Mouse (Mus musculus) MN1 (cell line): ENCODE measurements around the gene Gm21887.
A peak's percentile ranks its signal among the peaks of the same experiment; 100 is the strongest.
"Not testable (repeated sequence)": the region's sequence is repeated elsewhere in the genome, so short reads cannot be mapped to it uniquely, and the experiment has no call there.

Experiments
- DNase-seq: peaks from one replicate; pipeline ENCODE4 v3.0.0-alpha.2; 2016; ENCODE audit warnings: low spot score

Gm21887 gene

DNA sequence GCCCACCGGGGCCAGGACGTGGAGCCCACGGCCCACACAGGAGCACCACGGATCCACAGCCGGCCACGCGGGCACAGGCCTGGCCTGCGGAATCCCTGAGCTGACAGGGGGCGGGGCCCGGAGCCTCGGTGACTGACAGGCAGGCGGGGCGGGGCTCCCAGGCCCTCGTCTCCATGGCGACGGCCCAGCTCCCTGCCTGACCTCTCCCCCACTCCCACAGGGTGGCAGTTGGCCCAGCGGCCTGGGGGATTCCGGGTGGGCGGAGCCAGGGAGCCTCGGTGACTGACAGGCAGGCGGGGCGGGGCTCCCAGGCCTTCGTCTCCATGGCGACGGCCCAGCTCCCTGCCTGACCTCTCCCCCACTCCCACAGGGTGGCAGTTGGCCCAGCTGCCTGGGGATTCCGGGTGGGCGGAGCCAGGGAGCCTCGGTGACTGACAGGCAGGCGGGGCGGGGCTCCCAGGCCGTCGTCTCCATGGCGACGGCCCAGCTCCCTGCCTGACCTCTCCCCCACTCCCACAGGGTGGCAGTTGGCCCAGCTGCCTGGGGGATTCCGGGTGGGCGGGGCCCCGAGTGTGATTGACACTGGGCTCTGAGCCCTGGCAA is 11.5 kb upstream of the Gm21887 start:
- DNase-seq = peak; percentile 96

DNA sequence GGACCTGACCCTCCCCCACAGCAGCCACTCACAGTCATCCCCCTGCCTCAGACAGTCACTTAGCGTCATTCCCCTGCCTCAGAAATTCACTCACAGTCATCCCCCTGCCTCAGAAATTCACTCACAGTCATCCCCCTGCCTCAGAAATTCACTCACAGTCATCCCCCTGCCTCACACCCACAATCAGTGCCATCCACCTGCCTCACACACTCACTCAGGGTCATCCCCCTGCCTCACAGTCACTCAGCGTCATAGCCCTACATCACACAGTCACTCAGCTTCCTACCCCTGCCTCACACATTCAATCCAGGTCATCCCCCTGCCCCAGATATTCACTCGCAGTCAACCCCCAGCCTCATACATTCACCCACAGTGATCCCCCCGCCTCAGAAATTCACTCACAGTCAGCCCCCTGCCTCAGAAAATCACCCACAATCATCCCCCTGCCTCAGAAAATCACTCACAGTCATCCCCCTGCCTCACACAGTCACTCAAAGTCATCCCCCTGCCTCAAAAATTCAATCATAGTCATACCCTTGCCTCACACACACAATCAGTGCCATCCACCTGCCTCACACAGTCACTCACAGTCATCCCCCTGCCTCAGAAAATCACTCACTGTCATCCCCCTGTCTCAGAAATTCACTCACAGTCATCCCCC is 10.8 kb upstream of the Gm21887 start:
- DNase-seq = not testable (repeated sequence)

DNA sequence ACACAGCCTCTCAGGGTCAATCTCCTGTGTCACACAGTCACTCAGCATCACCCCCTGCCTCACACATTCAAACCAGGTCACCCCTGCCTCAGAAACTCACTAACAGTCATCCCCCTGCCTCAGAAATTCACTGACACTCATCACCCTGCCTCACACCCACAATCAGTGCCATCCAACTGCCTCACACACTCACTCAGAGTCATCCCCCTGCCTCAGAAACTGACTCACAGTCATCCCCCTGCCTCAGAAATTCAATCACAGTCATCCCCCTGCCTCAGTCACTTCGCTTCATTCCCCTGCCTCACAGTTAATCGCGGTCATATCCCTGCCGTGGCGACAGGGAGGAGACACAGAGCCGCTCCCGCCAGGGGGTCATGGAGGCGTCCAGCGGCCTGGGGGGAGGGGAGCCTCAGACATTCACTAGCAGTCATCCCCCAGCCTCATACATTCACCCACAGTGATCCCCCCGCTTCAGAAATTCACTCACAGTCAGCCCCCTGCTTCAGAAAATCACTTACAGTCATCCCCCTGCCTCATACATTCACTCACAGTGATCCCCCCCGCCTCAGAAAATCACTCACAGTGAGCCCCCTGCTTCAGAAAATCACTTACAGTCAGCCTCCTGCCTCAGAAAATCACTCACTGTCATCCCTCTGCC is 10.1 kb upstream of the Gm21887 start:
- DNase-seq = peak; percentile 47

DNA sequence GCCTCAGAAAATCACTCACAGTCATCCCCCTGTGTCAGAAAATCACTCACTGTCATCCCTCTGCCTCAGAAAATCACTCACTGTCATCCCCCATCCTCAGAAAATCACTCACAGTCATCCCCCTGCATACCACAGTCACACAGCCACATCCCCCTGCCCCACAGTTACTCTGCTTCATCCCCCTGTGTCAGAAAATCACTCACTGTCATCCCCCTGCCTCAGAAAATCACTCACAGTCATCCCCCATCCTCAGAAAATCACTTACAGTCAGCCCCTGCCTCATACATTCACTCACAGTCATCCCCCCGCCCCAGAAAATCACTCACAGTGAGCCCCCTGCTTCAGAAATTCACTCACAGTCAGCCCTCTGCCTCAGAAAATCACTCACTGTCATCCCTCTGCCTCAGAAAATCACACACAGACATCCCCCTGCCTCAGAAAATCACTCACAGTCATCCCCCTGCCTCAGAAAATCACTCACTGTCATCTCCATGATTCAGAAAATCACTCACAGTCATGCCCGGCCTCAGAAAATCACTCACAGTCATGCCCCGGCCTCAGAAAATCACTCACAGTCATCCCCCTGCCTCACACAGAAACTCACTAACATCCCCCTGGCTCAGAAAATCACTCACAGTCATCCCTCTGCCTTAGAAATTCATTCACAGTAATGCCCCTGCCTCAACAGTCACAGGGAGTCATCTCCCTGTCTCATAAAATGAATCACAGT is 9.4 kb upstream of the Gm21887 start:
- not testable (repeated sequence) for DNase-seq

DNA sequence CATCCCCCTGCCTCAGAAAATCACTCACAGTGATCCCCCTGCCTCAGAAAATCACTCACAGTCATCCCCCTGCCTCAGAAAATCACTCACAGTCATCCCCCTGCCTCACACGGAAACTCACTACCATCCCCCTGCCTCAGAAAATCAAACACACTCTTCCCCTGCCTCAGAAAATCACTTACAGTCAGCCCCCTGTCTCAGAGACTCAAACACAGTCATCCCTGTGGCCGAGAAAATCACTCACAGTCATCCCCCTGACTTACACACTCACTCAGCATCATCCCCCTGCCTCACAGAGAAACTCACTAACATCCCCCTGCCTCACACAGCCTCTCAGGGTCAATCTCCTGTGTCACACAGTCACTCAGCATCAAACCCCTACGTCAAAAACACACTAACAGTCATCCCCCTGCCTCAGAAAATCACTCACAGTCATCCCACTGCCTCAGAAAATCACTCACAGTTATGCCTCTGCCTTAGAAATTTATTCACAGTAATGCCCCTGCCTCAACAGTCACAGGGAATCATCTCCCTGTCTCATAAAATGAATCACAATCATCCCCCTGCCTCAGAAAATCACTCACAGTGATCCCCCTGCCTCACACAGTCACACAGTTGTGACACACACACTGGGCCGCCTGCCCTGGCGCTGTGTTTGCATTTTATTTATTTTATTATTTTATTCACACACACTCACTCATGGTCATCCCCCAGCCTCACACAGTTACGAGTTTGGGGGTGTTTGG is 8.6 kb upstream of the Gm21887 start:
- not testable (repeated sequence) for DNase-seq

DNA sequence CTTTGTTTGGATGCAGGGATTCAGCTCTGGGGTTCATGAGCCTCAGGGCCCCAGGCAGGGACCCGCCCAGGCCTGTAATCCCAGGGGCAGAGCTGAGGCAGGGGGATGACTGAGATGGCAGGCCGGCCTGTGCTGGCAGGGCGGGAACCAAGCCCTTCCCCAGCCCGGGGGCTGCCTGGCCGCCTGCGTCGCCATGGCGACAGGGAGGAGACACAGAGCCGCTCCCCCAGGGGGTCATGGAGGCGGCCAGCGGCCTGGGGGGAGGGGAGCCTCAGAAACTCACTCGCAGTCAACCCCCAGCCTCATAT is 8.1 kb upstream of the Gm21887 start:
- not testable (repeated sequence) for DNase-seq

DNA sequence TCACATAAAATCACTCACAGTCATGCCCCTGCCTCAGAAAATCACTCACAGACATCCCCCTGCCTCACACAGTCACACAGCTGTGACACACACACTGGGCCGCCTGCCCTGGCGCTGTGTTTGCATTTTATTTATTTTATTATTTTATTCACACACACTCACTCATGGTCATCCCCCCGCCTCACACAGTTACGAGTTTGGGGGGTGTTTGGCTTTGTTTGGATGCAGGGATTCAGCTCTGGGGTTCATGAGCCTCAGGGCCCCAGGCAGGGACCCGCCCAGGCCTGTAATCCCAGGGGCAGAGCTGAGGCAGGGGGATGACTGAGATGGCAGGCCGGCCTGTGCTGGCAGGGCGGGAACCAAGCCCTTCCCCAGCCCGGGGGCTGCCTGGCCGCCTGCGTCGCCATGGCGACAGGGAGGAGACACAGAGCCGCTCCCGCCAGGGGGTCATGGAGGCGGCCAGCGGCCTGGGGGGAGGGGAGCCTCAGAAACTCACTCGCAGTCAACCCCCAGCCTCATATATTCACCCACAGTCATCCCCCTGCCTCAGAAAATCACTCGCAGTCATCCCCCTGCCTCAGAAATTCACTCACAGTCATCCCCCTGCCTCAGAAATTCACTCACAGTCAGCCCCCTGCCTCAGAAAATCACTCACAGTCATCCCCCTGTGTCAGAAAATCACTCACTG is 6.8 kb upstream of the Gm21887 start:
- not testable (repeated sequence) for DNase-seq

DNA sequence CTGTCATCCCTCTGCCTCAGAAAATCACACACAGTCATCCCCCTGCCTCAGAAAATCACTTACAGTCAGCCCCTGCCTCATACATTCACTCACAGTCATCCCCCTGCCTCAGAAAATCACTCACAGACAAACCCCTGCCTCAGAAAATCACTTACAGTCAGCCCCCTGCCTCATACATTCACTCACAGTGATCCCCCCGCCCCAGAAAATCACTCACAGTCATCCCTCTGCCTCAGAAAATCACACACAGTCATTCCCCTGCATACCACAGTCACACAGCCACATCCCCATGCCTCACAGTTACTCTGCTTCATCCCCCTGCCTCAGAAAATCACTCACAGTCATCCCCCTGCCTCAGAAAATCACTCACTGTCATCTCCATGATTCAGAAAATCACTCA is 5.9 kb upstream of the Gm21887 start:
- DNase-seq = not testable (repeated sequence)

DNA sequence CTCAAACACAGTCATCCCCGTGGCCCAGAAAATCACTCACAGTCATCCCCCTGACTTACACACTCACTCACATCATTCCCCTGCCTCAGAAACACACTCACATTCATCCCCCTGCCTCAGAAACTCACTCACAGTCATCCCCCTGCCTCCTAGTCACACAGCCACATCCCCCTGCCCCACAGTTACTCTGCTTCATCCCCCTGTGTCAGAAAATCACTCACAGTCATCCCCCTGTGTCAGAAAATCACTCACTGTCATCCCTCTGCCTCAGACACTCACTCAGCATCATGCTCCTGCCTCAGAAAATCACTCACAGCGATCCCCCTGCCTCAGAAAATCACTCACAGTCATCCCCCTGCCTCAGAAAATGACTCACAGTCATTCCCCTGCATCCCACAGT is 5.2 kb upstream of the Gm21887 start:
- DNase-seq = not testable (repeated sequence)

DNA sequence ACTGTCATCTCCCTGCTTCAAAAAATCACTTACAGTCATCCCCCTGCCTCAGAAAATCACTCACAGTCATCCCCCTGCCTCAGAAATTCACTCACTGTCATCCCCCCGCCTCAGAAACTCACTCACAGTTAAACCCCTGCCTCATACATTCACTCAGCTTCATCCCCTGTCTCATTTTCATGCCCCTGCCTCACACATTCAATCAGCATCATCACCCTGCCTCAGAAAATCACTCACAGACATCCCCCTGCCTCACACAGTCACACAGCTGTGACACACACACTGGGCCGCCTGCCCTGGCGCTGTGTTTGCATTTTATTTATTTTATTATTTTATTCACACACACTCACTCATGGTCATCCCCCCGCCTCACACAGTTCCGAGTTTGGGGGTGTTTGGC is 4.7 kb upstream of the Gm21887 start:
- not testable (repeated sequence) for DNase-seq

DNA sequence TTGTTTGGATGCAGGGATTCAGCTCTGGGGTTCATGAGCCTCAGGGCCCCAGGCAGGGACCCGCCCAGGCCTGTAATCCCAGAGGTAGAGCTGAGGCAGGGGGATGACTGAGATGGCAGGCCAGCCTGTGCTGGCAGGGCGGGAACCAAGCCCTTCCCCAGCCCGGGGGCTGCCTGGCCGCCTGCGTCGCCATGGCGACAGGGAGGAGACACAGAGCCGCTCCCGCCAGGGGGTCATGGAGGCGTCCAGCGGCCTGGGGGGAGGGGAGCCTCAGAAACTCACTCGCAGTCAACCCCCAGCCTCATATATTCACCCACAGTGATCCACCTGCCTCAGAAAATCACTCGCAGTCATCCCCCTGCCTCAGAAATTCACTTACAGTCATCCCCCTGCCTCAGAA is 4.3 kb upstream of the Gm21887 start:
- DNase-seq = not testable (repeated sequence)

DNA sequence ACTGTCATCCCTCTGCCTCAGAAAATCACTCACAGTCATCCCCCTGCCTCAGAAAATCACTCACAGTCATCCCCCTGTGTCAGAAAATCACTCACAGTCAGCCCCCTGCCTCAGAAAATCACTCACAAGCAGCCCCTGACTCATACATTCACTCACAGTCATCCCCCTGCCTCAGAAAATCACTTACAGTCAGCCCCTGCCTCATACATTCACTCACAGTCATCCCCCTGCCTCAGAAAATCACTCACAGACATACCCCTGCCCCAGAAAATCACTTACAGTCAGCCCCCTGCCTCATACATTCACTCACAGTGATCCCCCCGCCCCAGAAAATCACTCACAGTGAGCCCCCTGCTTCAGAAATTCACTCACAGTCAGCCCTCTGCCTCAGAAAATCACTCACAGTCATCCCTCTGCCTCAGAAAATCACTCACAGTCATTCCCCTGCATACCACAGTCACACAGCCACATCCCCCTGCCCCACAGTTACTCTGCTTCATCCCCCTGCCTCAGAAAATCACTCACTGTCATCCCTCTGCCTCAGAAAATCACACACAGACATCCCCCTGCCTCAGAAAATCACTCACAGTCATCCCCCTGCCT is 3.7 kb upstream of the Gm21887 start:
- not testable (repeated sequence) for DNase-seq

DNA sequence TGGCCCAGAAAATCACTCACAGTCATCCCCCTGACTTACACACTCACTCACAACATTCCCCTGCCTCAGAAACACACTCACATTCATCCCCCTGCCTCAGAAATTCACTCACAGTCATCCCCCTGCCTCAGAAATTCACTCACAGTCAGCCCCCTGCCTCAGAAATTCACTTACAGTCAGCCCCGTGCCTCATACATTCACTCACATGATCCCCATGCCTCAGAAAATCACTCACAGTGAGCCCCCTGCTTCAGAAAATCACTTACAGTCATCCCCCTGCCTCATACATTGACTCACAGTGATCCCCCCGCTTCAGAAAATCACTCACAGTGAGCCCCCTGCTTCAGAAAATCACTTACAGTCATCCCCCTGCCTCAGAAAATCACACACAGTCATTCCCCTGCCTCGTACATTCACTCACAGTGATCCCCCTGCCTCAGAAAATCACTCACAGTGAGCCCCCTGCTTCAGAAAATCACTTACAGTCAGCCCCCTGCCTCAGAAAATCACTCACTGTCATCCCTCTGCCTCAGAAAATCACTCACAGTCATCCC is 2.7 kb upstream of the Gm21887 start:
- DNase-seq = not testable (repeated sequence)

DNA sequence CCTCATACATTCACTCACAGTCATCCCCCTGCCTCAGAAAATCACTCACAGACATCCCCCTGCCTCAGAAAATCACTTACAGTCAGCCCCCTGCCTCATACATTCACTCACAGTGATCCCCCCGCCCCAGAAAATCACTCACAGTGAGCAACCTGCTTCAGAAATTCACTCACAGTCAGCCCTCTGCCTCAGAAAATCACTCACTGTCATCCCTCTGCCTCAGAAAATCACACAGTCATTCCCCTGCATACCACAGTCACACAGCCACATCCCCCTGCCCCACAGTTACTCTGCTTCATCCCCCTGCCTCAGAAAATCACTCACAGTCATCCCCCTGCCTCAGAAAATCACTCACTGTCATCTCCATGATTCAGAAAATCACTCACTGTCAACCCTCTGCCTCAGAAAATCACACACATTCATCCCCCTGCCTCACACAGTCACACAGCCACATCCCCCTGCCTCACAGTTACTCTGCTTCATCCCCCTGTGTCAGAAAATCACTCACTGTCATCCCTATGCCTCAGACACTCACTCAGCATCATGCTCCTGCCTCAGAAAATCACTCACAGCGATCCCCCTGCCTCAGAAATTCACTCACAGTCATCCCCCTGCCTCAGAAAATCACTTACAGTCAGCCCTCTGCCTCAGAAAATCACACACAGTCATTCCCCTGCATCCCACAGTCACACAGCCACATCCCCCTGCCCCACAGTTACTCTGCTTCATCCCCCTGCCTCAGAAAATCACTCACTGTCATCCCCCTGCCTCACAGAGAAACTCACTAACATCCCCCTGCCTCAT is 1.9 kb upstream of the Gm21887 start:
- not testable (repeated sequence) for DNase-seq

DNA sequence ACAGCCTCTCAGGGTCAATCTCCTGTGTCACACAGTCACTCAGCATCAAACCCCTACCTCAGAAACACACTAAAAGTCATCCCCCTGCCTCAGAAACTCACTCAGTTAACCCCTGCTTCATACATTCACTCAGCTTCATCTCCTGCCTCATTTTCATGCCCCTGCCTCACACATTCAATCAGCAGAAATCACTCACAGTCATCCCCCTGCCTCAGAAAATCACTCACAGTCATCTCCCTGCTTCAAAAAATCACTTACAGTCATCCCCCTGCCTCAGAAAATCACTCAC is 1.3 kb upstream of the Gm21887 start:
- not testable (repeated sequence) for DNase-seq

DNA sequence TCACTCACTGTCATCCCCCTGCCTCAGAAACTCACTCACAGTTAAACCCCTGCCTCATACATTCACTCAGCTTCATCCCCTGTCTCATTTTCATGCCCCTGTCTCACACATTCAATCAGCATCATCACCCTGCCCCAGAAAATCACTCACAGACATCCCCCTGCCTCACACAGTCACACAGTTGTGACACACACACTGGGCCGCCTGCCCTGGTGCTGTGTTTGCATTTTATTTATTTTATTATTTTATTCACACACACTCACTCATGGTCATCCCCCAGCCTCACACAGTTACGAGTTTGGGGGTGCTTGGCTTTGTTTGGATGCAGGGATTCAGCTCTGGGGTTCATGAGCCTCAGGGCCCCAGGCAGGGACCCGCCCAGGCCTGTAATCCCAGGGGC is 875 bp upstream of the Gm21887 start:
- not testable (repeated sequence) for DNase-seq

DNA sequence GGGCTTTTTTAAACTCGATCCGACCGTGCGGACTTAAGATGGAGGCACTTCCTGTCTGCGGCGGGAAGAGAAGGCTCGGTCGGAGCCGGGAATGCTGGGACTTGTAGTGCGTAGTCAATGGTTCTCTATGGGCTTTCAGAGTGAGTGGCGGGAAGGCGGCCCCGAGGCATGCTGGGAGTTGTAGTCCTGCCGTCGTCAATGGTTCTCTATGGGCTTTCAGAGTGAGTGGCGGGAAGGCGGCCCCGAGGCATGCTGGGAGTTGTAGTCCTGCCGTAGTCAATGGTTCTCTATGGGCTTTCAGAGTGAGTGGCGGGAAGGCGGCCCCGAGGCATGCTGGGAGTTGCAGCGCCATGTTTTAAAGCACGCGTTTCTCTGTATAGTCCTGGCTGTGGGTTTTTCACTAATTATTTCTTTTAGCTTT is 352 bp downstream of the Gm21887 start:
- peak; percentile 98 for DNase-seq

DNA sequence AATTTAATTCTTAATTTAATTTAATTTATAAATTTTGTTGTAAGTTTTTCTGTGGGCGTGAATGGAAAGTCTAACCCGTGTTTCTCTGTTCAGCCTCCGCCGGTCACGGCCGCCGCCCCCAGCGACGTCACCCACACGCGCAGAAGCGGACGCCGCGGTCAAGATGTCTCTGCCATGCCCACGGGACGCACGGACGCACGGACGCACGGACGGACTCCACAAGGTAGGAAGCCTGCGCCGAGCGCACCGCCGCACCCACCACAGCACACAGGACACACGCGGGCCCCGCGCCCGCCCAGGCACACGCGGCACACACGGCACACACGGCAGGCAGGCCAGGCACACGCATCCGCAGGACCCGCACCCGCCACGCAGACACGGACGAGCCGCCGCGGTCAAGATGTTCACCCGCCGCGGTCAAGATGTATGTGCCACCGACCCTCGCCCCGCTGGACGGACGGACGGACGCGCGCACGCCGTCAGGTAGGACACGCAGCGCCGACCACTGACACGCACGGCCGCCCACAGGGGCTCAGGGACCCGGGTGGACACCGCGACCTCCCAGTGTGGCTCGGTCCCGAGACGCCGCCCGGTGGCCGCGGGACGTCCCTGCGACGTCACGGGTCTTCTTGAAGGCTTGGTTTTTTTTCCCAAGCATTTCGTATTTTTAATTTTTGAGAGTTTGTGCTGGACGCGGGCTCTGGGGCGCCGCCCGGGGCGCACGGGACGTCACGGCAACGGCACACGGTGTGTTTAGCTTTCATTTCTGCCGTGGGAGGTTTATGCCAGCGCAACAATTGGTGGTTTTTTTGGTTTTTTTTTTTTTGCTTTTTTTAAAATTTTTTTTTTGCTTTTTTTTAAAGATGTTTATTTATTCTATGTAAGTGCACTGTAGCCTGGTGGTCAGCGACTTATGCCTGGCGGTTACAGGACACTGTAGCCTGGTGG is 1.4 kb downstream of the Gm21887 start:
- DNase-seq = peak; percentile 75

DNA sequence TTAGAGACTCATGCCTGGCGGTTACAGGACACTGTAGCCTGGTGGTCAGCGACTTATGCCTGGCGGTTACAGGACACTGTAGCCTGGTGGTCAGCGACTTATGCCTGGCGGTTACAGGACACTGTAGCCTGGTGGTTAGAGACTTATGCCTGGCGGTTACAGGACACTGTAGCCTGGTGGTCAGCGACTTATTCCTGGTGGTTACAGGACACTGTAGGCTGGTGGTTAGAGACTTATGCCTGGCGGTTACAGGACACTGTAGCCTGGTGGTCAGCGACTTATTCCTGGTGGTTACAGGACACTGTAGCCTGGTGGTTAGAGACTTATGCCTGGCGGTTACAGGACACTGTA is 2.0 kb downstream of the Gm21887 start:
- not testable (repeated sequence) for DNase-seq
